ENCODE assay signal across 8 mouse cellular contexts in the genomic region with DNA sequence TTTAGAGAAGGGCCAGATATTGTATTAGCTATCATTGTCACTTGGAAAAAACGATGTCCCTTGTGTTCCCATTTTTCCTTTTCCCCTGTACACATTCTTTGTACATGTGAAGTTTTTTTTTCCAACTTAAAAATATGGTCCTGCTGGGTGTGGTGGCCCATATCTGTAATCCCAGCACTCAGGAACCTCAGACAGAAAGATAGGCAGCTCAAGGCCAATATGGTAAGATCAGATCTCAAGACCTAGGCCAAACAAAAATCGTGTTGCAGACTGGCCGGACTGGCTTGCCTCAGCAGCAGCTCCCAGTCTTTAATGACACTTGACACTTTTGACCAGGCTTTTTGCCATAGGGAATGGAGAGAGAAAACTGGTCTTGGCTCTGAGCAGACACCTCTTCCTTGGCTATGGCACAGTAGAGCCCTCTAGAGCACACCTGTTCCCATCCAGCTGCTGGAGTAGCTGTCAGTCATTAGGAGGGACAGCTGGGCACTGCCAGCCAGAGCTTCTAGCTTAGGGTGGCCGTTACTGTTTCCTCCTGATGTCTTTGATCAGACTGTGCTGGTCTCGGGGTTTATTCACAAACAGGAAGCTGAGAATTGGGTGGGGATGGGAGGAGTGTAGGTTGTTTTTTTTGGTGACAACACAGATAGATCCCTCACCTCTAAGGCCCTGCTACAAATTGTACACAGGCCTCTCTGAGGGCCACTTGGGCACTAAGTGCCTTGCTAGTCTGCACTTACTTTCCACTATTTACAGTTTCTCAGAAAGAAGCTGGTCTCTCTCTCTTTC. TPM values are rescaled to one million over a fixed set of nuclear protein-coding genes. Genes with fewer than 3 reads are reported as not detected.
A peak's percentile ranks its signal among the peaks of the same experiment; 100 is the strongest.
DNase-seq lines count a peak whose midpoint lies in the region; ATAC-seq and TF ChIP-seq lines count a peak whose summit lies in the region.

No protein-coding gene starts in this region.

- DNase-seq in lung, embryonic 14.5 days: no peak
- no peak for DNase-seq in lung, postnatal 14 days
- peak; percentile 58 for DNase-seq in liver, embryonic 13.5 days
- peak; percentile 26 for DNase-seq in retina, postnatal 1 day
- DNase-seq in ovary, postnatal 36 days (ENCODE audit: low spot score): no peak
- DNase-seq in testis, postnatal 14 days (ENCODE audit: low spot score): no peak
- no peak for DNase-seq in heart, postnatal 4 days

- H3K27ac ChIP-seq in lung, embryonic 14.5 days (ENCODE audit: low read depth): peak overlapping the region; percentile 19; the same call in 1 of the 2 replicates
- peak overlapping the region; percentile 98 for H3K27ac ChIP-seq in liver, embryonic 13.5 days

- H3K4me3 ChIP-seq in lung, embryonic 14.5 days (ENCODE audit: low read depth, low read length): no peak overlapping the region
- peak overlapping the region; percentile 92 for H3K4me3 ChIP-seq in liver, embryonic 13.5 days (replicated peaks)

- no peaks in the 10 kb centered on the region for H3K27me3 ChIP-seq in lung, embryonic 14.5 days (ENCODE audit: insufficient read depth, low read length)
- no peaks in the 10 kb centered on the region for H3K27me3 ChIP-seq in liver, embryonic 13.5 days

- peak overlapping the region; percentile 32; the same call in 1 of the 2 replicates for H3K4me2 ChIP-seq in lung, embryonic 14.5 days
- H3K4me2 ChIP-seq in liver, embryonic 13.5 days: peak overlapping the region; percentile 82

- no peak overlapping the region for H3K9ac ChIP-seq in lung, embryonic 14.5 days
- peak overlapping the region; percentile 97 for H3K9ac ChIP-seq in liver, embryonic 13.5 days

- no peaks in the 10 kb centered on the region for H3K9me3 ChIP-seq in lung, embryonic 14.5 days (ENCODE audit: low read depth, low read length)
- no peaks in the 10 kb centered on the region for H3K9me3 ChIP-seq in liver, embryonic 13.5 days (replicated peaks)

- H3K4me1 ChIP-seq in lung, embryonic 14.5 days (ENCODE audit: insufficient read depth): peaks cover 8% of the 10 kb centered on the region; the same call in 1 of the 2 replicates
- peaks cover 72% of the 10 kb centered on the region for H3K4me1 ChIP-seq in liver, embryonic 13.5 days (replicated peaks)

- WGBS in lung, embryonic 14.5 days: 40% methylated on average over 5 of the region's 5 CpGs
- WGBS in liver, embryonic 13.5 days (ENCODE audit: insufficient replicate concordance): 23% methylated on average over 5 of the region's 5 CpGs

- no peak for ATAC-seq in lung, embryonic 14.5 days (ENCODE audit: insufficient read depth)
- ATAC-seq in erythroblast, adult 5-6 weeks (replicated peaks; ENCODE audit: low FRiP score, poor library complexity, severe bottlenecking): peak; percentile 53
- peak; percentile 59 for ATAC-seq in liver, embryonic 13.5 days (ENCODE audit: low read depth)

- no peak for TF ChIP-seq CTCF in lung, embryonic 14.5 days (IDR thresholded peaks at IDR 0.05; ENCODE audit: low read depth)

- H3K36me3 ChIP-seq in lung, embryonic 14.5 days (ENCODE audit: insufficient read depth): peaks cover 42% of the 10 kb centered on the region
- H3K36me3 ChIP-seq in liver, embryonic 13.5 days: peaks cover 64% of the 10 kb centered on the region

RNA-seq across cellular contexts. Expression of a gene that starts 2.6 kb away (rescaled TPM):
- polyA plus RNA-seq in lung, embryonic 14.5 days (2014; fragmentation: Nextera tagmentation; extraction: Ambion mirVana): 4.4 and 5.7 TPM in 2 replicates
- 0.63 TPM in 1 of 2 replicates, not detected in the other for total RNA-seq in erythroblast, adult 5-6 weeks (2015; ENCODE audit: low replicate concordance)
- total RNA-seq in erythroblast, adult 5-6 weeks (2017; ENCODE audit: low replicate concordance): 3.1 and 4.2 TPM in 2 replicates
- 1.1 and 1.2 TPM in 2 replicates for polyA plus RNA-seq in liver, embryonic 13.5 days (2015; fragmentation: Nextera tagmentation; extraction: Ambion mirVana)
- total RNA-seq in heart, postnatal 4 days (2021): 1 to 10 TPM; 6.3 to 7.2 TPM

RNA-seq across cellular contexts. Expression of a gene that starts 3.0 kb away (rescaled TPM):
- polyA plus RNA-seq in lung, embryonic 14.5 days (2014; fragmentation: Nextera tagmentation; extraction: Ambion mirVana): 54.6 and 59.6 TPM in 2 replicates
- total RNA-seq in erythroblast, adult 5-6 weeks (2015; ENCODE audit: low replicate concordance): 160 and 210 TPM in 2 replicates
- total RNA-seq in erythroblast, adult 5-6 weeks (2017; ENCODE audit: low replicate concordance): 363 and 459 TPM in 2 replicates
- polyA plus RNA-seq in liver, embryonic 13.5 days (2015; fragmentation: Nextera tagmentation; extraction: Ambion mirVana): 171 and 201 TPM in 2 replicates
- 10 to 100 TPM; 23.5 to 34.1 TPM for total RNA-seq in heart, postnatal 4 days (2021)

RNA-seq across cellular contexts. Expression of a gene that starts 9.8 kb away (rescaled TPM):
- 9.3 and 9.7 TPM in 2 replicates for polyA plus RNA-seq in lung, embryonic 14.5 days (2014; fragmentation: Nextera tagmentation; extraction: Ambion mirVana)
- 0.96 and 3.8 TPM in 2 replicates for total RNA-seq in erythroblast, adult 5-6 weeks (2015; ENCODE audit: low replicate concordance)
- total RNA-seq in erythroblast, adult 5-6 weeks (2017; ENCODE audit: low replicate concordance): 6.4 and 7.7 TPM in 2 replicates
- polyA plus RNA-seq in liver, embryonic 13.5 days (2015; fragmentation: Nextera tagmentation; extraction: Ambion mirVana): 3.5 and 4.5 TPM in 2 replicates
- 10 to 100 TPM; 76.5 to 78.4 TPM for total RNA-seq in heart, postnatal 4 days (2021)

RNA-seq across cellular contexts. Expression of a gene that starts 17.2 kb away (rescaled TPM):
- 24.5 and 25.5 TPM in 2 replicates for polyA plus RNA-seq in lung, embryonic 14.5 days (2014; fragmentation: Nextera tagmentation; extraction: Ambion mirVana)
- total RNA-seq in erythroblast, adult 5-6 weeks (2015; ENCODE audit: low replicate concordance): 18.2 and 36.5 TPM in 2 replicates
- total RNA-seq in erythroblast, adult 5-6 weeks (2017; ENCODE audit: low replicate concordance): 18.7 and 21.0 TPM in 2 replicates
- polyA plus RNA-seq in liver, embryonic 13.5 days (2015; fragmentation: Nextera tagmentation; extraction: Ambion mirVana): 18.1 and 19.7 TPM in 2 replicates
- total RNA-seq in heart, postnatal 4 days (2021): 10 to 100 TPM; 32.6 to 42.4 TPM

RNA-seq across cellular contexts. Expression of a gene that starts 29.8 kb away (rescaled TPM):
- polyA plus RNA-seq in lung, embryonic 14.5 days (2014; fragmentation: Nextera tagmentation; extraction: Ambion mirVana): 70.6 and 76.1 TPM in 2 replicates
- total RNA-seq in erythroblast, adult 5-6 weeks (2015; ENCODE audit: low replicate concordance): 77.1 and 92.0 TPM in 2 replicates
- total RNA-seq in erythroblast, adult 5-6 weeks (2017; ENCODE audit: low replicate concordance): 33.9 and 49.3 TPM in 2 replicates
- polyA plus RNA-seq in liver, embryonic 13.5 days (2015; fragmentation: Nextera tagmentation; extraction: Ambion mirVana): 124 and 129 TPM in 2 replicates
- 10 to 100 TPM; 23.4 to 26.0 TPM for total RNA-seq in heart, postnatal 4 days (2021)

Comparison
In these comparisons a context has a peak if more than half of its experiments do, and no peak if none do; other contexts are left out.
1. DNase-seq: peak in liver, embryonic 13.5 days (single experiment) and retina, postnatal 1 day (single experiment); none in lung, embryonic 14.5 days (single experiment), lung, postnatal 14 days (single experiment), ovary, postnatal 36 days (single experiment), testis, postnatal 14 days (single experiment) and heart, postnatal 4 days (single experiment).
2. RNA of a gene that starts 3.0 kb away (total RNA-seq): 160 to 459 TPM in erythroblast, adult 5-6 weeks; 23.5 to 34.1 TPM in heart, postnatal 4 days; every median in the first group is over 4 times any median in the second.
3. RNA of a gene that starts 9.8 kb away (total RNA-seq): 76.5 to 78.4 TPM in heart, postnatal 4 days; 0.96 to 7.7 TPM in erythroblast, adult 5-6 weeks; every median in the first group is over 4 times any median in the second.